Mouse (Mus musculus): ENCODE measurements around the gene Gpr156.
A peak's percentile ranks its signal among the peaks of the same experiment; 100 is the strongest.

DNA sequence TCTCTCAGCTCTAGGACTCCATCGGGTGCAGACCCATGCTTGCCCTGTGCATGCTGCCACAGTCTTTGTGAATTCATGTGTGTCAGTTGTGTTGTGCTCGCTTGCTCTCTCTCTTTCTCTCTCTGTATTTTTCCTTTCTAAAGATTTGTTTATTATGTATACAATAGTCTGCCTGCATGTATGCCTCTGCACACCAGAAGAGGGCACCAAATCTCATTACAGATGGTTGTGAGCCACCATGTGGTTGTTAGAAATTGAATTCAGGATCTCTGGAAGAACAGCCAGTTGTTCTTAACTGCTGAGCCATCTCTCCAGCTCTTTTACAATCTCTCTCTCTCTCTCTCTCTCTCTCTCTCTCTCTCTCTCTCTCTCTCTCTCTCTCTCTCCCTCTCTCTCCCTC is 18.6 kb downstream of the Gpr156 start:
- TF ChIP-seq USF1 (IDR thresholded peaks at IDR 0.05; ENCODE audit: low read depth, low read length): no peak
- TF ChIP-seq USF2 (conservative IDR thresholded peaks at IDR 0.05; ENCODE audit: low read depth, low read length): no peak
- TF ChIP-seq POLR2A (IDR thresholded peaks at IDR 0.05; ENCODE audit: low read depth, low read length): no peak
- TF ChIP-seq EP300 (IDR thresholded peaks at IDR 0.05; ENCODE audit: low read length): no peak
- peak in 1 of 2 experiments; percentile 59; a peak in 2 of 4 replicates for TF ChIP-seq CTCF (conservative IDR thresholded peaks at IDR 0.05 in 1 of 2, IDR thresholded peaks at IDR 0.05 in 1 of 2; ENCODE audit: low read depth in 2 of 2, low read length in 2 of 2)
- TF ChIP-seq MAX (IDR thresholded peaks at IDR 0.05; ENCODE audit: low read length): no peak
- no peak for TF ChIP-seq JUN (IDR thresholded peaks at IDR 0.05; ENCODE audit: insufficient read depth, low read depth, low read length)

All from CH12.LX (cell line).